Mouse (Mus musculus) midbrain, embryonic 14.5 days (tissue): ENCODE results near the gene Ddx41. TPM values are rescaled to one million over a fixed set of nuclear protein-coding genes. Genes with fewer than 3 reads are reported as not detected.

Experiments
- microRNA-seq: library from miRNA; unstranded; fragments of <30 nt; microRNA quantifications from one replicate; pipeline ENCODE4, GENCODE M21; 2016
- polyA plus RNA-seq: library from polyadenylated mRNA; unstranded; fragments of >200 nt; fragmentation: Nextera tagmentation; extraction: Ambion mirVana; gene quantifications from 2 replicates; pipeline ENCODE4 v1.2.1, GENCODE M21; 2014

Gene Ddx41
- polyA plus RNA-seq, 1 experiment from 2014 or later = 56.2 TPM

Small RNAs within 50 kb of the gene (microRNA-seq; reads per million reads assigned to microRNA genes)
- gene Mir6945 = 1.3 reads per million

Other genes starting within 250 kb of the Ddx41 start
- 325 and 336 TPM in 2 replicates for gene Prelid1, start 216.2 kb downstream of the Ddx41 start, polyA plus RNA-seq
- gene Rab24, start 214.7 kb downstream of the Ddx41 start, polyA plus RNA-seq = 108 and 114 TPM in 2 replicates
- gene Mxd3, start 206.8 kb downstream of the Ddx41 start, polyA plus RNA-seq = 9.9 and 12.1 TPM in 2 replicates
- 37.5 and 51.8 TPM in 2 replicates for gene Lman2, start 173.9 kb downstream of the Ddx41 start, polyA plus RNA-seq
- gene Rgs14, start 166.9 kb downstream of the Ddx41 start, polyA plus RNA-seq = 0.30 and 0.33 TPM in 2 replicates
- not detected in 2 replicates for gene Slc34a1, start 138.5 kb downstream of the Ddx41 start, polyA plus RNA-seq
- 0.59 TPM in 1 of 2 replicates, not detected in the other for gene Pfn3, start 121.4 kb downstream of the Ddx41 start, polyA plus RNA-seq
- gene F12, start 109.9 kb downstream of the Ddx41 start, polyA plus RNA-seq = not detected in 2 replicates
- gene Grk6, start 91.6 kb downstream of the Ddx41 start, polyA plus RNA-seq = 41.8 and 44.0 TPM in 2 replicates
- 7.0 and 34.3 TPM in 2 replicates for gene Prr7, start 72.4 kb downstream of the Ddx41 start, polyA plus RNA-seq
- gene Dbn1, start 48.5 kb downstream of the Ddx41 start, polyA plus RNA-seq = 509 and 557 TPM in 2 replicates
- gene Pdlim7, start 23.0 kb downstream of the Ddx41 start, polyA plus RNA-seq = 126 and 154 TPM in 2 replicates
- gene Dok3, start 7.4 kb downstream of the Ddx41 start, polyA plus RNA-seq = 3.4 and 4.0 TPM in 2 replicates
- 50.0 and 57.6 TPM in 2 replicates for gene Fam193b, start 34.5 kb upstream of the Ddx41 start, polyA plus RNA-seq
- 61.3 and 126 TPM in 2 replicates for gene Tmed9, start 37.1 kb upstream of the Ddx41 start, polyA plus RNA-seq
- gene B4galt7, start 63.2 kb upstream of the Ddx41 start, polyA plus RNA-seq = 24.5 and 28.8 TPM in 2 replicates
- gene Caml, start 86.3 kb upstream of the Ddx41 start, polyA plus RNA-seq = 99.3 and 104 TPM in 2 replicates
- 29.3 and 32.1 TPM in 2 replicates for gene Ddx46, start 98.4 kb upstream of the Ddx41 start, polyA plus RNA-seq
- gene B230219D22Rik, start 156.5 kb upstream of the Ddx41 start, polyA plus RNA-seq = 78.7 and 98.2 TPM in 2 replicates
- 134 and 143 TPM in 2 replicates for gene Txndc15, start 178.0 kb upstream of the Ddx41 start, polyA plus RNA-seq
- gene Pcbd2, start 190.7 kb upstream of the Ddx41 start, polyA plus RNA-seq = 15.4 and 21.2 TPM in 2 replicates
- gene Catsper3, start 247.9 kb upstream of the Ddx41 start, polyA plus RNA-seq = not detected in 2 replicates